Mouse (Mus musculus): ENCODE results near the gene Zfp157. TPM values are rescaled to one million over a fixed set of nuclear protein-coding genes. Genes with fewer than 3 reads are reported as not detected.
A peak's percentile ranks its signal among the peaks of the same experiment; 100 is the strongest.
"Not testable (repeated sequence)": the region's sequence is repeated elsewhere in the genome, so short reads cannot be mapped to it uniquely, and the experiment has no call there.

Zfp157 gene
- total RNA-seq (2021) = 10 to 100 TPM; 22.6 to 26.7 TPM
- long read RNA-seq, experiment 1, full-length matches to known transcripts = 5 of 5 reads
- long read RNA-seq, experiment 1, partial matches to known transcripts = 0 of 5 reads
- long read RNA-seq, experiment 1, other reads (novel, unspliced or antisense) = 0 of 5 reads
- long read RNA-seq, experiment 2, full-length matches to known transcripts = 19 of 28 reads
- long read RNA-seq, experiment 2, partial matches to known transcripts = 3 of 28 reads
- long read RNA-seq, experiment 2, other reads (novel, unspliced or antisense) = 6 of 28 reads

DNA sequence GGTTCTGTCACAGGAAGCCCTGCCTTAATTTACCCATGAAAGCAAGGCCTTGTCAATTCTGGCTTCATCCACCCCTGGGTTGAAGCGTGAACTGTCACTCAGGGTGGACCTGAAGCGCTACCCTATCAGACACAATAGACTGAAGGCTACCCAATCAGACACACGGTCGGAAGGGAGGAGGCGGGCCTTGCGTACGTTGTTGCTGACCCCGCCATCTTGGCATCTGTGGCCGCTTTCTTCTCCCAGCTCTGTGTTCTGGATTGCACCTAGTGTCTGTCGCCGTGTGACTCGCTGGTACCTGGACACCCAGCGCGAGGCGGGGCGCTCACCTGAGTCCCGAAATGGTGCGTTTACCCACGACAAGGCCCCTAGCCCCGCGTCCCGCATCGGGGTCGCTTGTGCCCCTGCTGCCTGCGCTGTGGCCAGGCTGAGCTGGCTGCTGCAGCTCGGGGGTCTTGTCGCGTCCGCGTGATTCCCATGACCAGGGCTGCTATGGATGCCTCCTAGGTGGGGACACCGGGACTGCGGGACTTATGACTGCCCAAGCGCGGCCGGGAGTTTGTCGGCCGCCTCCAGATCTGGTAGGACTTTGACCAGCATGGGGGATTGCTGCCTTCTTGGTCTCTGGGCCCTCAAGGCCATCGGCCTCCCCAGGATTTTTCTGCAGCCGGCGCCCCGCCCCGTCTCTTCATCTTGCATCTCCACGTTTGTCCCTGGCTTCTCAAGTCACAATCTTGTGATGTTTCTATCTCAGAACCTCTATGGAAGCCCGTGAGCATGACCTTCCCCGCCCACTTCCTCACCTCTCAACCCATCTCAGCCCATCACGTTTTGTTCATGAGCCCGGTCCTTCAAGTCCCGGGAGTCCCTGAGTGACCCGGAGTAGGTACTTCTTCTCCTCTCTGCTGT is at the start of gene Zfp157:
Gene Zfp157 (plus strand): TSS at position 183 of the 909 bp plus-strand sequence.
- Histone ChIP-seq H3K4me3 (peak within 1 kb of the TSS; percentile 69), H3K27ac (peak within 1 kb of the TSS; percentile 96)
- TF ChIP-seq CTCF (conservative IDR thresholded peaks at IDR 0.05) = no peak
- DNase-seq (ENCODE audit: low spot score in 2 of 2) = peak; percentile 90 to 96

DNA sequence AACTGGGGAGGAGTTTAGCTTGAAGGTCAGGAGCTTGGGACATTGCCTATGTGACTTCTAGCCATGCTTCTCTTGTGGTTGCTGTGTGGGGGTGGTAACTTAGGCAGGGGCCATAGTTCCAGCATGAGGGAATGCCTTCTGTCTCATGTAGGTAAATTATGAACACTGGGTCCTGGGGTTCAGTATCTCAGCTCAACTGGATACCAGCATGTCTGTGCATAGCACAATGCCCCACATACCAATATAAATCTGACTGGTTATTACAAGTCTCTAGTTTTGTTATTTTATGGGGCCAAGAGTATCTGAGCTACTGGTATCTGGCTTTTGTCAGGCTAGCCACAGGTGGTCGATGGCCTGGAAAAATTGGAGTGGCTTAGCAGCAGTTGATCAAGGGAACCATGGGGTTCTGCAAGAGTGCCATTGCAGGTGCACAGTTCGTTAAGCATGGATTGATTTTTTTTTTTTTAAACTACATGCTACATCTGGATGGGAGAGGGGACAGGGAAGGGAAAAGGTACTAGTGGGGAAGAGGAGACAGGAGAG is 43.4 kb upstream of the Zfp157 start:
- Histone ChIP-seq H3K4me3 (no peak overlapping the region), H3K27ac (no peak overlapping the region)
- no peak for TF ChIP-seq CTCF (conservative IDR thresholded peaks at IDR 0.05)
- DNase-seq (ENCODE audit: low spot score in 2 of 2) = no peak

DNA sequence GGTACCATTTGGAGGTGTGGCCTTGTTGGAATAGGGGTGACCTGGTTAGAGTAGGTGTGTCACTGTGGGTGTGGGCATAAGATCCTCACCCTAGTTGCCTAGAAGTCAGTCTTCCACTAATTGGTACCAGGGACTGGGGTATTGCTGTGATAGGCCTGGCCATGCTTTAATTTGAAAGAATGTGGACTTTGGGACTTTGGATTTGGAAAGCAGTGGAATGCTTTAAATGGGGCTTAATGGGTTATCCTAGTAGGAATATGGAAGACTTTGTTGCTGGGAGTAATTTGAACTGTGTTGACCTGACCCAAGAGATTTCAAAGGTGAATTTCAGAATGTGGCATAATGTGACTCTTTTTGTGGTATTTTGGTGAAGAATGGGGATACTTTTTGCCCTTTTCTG is 40.8 kb upstream of the Zfp157 start:
- H3K27ac ChIP-seq; DNase-seq (ENCODE audit: low spot score in 2 of 2); H3K4me3 ChIP-seq: not testable (repeated sequence)

DNA sequence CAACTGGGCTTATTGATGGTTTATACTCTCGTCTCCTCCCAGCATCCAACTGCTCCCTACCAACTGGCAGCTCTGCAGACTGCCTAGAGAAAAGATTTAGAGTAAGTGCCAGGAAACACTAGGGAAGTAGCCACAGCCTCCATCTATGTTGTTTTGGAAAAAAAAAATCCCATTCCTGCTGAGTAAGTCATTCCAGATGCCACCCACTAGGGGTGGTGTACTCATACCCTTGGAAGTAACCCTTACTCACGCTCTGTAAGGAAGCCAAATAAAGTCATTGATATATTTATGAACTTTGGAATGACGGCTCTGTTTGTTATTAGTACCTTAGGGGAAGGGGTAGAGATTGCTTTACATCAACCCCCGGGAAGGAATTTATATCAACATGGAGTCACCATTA is 17.1 kb downstream of the Zfp157 start:
- no peak overlapping the region for H3K27ac ChIP-seq
- TF ChIP-seq CTCF (conservative IDR thresholded peaks at IDR 0.05) = no peak
- DNase-seq (ENCODE audit: low spot score in 2 of 2) = no peak
- no peak overlapping the region for H3K4me3 ChIP-seq

DNA sequence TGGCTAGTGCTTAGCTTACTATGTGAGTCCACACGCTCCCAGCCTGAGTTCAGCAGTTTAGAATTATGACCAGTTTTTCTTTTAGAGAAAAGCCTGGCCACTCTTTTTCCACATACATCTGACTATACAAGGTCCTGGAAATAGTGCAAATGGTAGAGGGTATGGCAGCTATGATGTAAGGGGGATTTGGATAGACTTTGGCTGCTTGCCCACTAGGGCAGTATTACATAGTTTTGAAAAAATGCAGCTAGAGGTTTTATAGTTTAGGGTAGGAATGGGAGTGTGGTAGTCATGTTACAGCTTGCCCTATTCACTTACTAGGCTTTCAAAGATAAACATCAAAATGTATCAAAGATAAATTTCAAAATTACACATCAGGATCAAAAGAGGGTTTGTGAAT is 17.8 kb downstream of the Zfp157 start:
- Histone ChIP-seq H3K4me3 (no peak overlapping the region), H3K27ac (no peak overlapping the region)
- no peak for TF ChIP-seq CTCF (conservative IDR thresholded peaks at IDR 0.05)
- no peak for DNase-seq (ENCODE audit: low spot score in 2 of 2)

DNA sequence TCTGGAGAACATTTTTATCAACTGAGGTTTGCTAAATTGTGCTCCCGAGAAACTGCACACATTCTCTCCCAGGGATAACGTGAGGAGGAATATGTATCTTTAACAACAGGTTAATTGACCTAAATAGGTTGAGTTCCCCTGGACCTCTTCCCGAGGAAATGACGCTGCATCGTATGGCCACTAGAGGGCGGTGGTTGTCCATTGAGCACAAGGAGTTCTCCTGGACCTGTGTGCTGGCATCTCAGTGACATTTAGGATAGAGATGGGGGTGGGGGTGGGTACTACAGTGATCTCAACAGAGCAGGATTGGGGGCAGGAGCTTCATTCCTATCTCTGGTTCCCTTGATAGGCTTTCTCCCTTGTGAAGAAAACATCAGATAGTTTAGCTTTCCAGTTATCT is 32.3 kb downstream of the Zfp157 start:
- DNase-seq (ENCODE audit: low spot score in 2 of 2) = peak in 1 of 2 experiments; percentile 30
- TF ChIP-seq CTCF (conservative IDR thresholded peaks at IDR 0.05) = peak; percentile 74
- H3K4me3 ChIP-seq = no peak overlapping the region
- no peak overlapping the region for H3K27ac ChIP-seq

DNA sequence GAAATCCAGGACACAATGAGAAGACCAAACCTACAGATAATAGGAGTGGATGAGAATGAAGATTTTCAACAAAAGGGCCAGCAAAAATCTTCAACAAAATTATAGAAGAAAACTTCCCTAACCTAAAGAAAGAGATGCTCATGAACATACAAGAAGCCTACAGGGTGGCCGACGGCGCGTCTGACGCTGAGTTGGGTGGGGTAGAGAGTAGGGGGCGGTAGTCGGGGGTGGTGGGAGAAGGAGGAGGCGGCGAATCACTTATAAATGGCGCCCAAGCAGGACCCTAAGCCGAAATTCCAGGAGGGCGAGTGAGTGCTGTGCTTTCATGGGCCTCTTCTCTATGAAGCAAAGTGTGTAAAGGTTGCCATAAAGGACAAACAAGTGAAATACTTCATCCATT is 63.3 kb downstream of the Zfp157 start:
- not testable (repeated sequence) for H3K4me3 ChIP-seq; DNase-seq (ENCODE audit: low spot score in 2 of 2); H3K27ac ChIP-seq

Other genes with a start within 250 kb of the Zfp157 start
- gene Mblac1, start 247.2 kb upstream of the Zfp157 start, total RNA-seq (2021) = 1 to 10 TPM; 8.2 to 8.4 TPM
- not detected for gene Nxpe5, start 215.6 kb upstream of the Zfp157 start, total RNA-seq (2021)
- 10 to 100 TPM; 60.0 to 60.9 TPM for gene Lamtor4, start 186.0 kb upstream of the Zfp157 start, total RNA-seq (2021)
- gene BC037034, start 177.4 kb upstream of the Zfp157 start, total RNA-seq (2021) = 10 to 100 TPM; 68.1 to 77.0 TPM
- 1 to 10 TPM; 3.2 to 3.7 TPM for gene Gal3st4, start 168.6 kb upstream of the Zfp157 start, total RNA-seq (2021)
- under 1 TPM in 1 of 2 experiments, not detected in 1; 0.12 TPM for gene Gm43720, start 161.5 kb upstream of the Zfp157 start, total RNA-seq (2021)
- 1 to 10 TPM; 2.4 to 2.5 TPM for gene Gpc2, start 161.5 kb upstream of the Zfp157 start, total RNA-seq (2021)
- gene Stag3, start 161.2 kb upstream of the Zfp157 start, total RNA-seq (2021) = under 1 TPM; 0.44 to 0.79 TPM
- gene Pvrig, start 99.5 kb upstream of the Zfp157 start, total RNA-seq (2021) = not detected
- not detected for gene 1700123K08Rik, start 123.2 kb downstream of the Zfp157 start, total RNA-seq (2021)
- 10 to 100 TPM; 30.1 to 31.3 TPM for gene Zfp68, start 178.3 kb downstream of the Zfp157 start, total RNA-seq (2021)
- gene A430033K04Rik, start 181.4 kb downstream of the Zfp157 start, total RNA-seq (2021) = 10 to 100 TPM; 17.1 to 18.2 TPM